ENCODE assay signal across 19 mouse cellular contexts in the genomic region with DNA sequence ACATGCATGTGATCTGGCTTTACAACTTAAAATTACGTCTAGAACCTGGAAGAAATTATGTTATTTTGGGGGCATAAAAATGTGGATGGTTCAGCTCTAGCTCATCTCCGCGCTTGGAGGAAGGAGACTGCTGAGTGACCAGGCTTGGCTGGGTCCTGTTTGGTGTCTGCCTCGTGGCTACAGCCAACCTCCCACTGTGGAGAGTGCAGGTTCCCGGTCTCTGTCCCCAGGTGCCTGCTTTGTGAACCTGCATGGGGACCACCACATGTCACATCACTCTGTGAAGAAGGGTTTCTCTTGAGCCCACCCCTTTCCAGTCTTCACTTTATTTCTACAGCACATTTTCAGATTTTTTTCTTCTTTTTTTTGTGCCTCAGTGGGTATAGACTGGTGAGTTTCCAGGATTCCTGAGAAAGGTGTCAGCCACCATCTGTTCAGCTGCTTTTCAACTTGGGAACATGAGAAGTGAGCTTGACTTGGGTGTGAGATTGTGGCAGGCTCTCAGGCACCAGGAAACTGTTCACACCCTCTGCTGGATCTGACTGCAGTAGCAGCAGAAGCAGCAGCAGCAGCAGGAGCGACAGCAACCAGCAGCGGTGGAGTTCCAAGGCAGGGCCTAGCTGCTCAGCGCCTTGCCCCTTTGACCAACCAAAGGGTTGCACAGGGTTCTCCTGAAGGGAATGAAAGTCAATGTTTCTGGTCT.
DNase-seq lines count a peak whose midpoint lies in the region; ATAC-seq lines count a peak whose summit lies in the region.
"Had no signal": no experiment of that assay in that cellular context is flagged by ENCODE, and none has a peak within 500 bp of the region (broad histone marks: within the 10 kb centered on the region; RNA-seq: fewer than 3 reads in every experiment).

No protein-coding gene starts in this region.

- no peak overlapping the region for H3K4me3 ChIP-seq in midbrain, embryonic 11.5 days (ENCODE audit: low read depth, low read length)
- no peak overlapping the region for H3K4me3 ChIP-seq in midbrain, embryonic 10.5 days
- no peak overlapping the region for H3K4me3 ChIP-seq in forebrain, embryonic 16.5 days (replicated peaks; ENCODE audit: low read length)
- H3K4me3 ChIP-seq in limb, embryonic 12.5 days (replicated peaks) = no peak overlapping the region
- H3K4me3 ChIP-seq in hindbrain, embryonic 16.5 days (ENCODE audit: low read length) = no peak overlapping the region
- H3K4me3 ChIP-seq: embryonic facial prominence, embryonic 10.5 days; heart, embryonic 12.5 days; hindbrain, embryonic 13.5 days; liver, embryonic 12.5 days had no signal

- H3K27me3 ChIP-seq in midbrain, embryonic 11.5 days (ENCODE audit: control insufficient read depth, insufficient read depth, low read length) = no peaks in the 10 kb centered on the region
- H3K27me3 ChIP-seq in midbrain, embryonic 10.5 days (ENCODE audit: low read depth, poor library complexity, severe bottlenecking) = no peaks in the 10 kb centered on the region
- H3K27me3 ChIP-seq in forebrain, embryonic 16.5 days (replicated peaks; ENCODE audit: control insufficient read depth, insufficient read depth, low read length) = no peaks in the 10 kb centered on the region
- H3K27me3 ChIP-seq in limb, embryonic 12.5 days = no peaks in the 10 kb centered on the region
- H3K27me3 ChIP-seq in hindbrain, embryonic 16.5 days (replicated peaks; ENCODE audit: control insufficient read depth, insufficient read depth, low read length) = no peaks in the 10 kb centered on the region
- H3K27me3 ChIP-seq: heart, embryonic 12.5 days; hindbrain, embryonic 13.5 days; liver, embryonic 12.5 days had no signal

- no peak overlapping the region for H3K27ac ChIP-seq in midbrain, embryonic 11.5 days (ENCODE audit: low read depth, low read length)
- no peak overlapping the region for H3K27ac ChIP-seq in midbrain, embryonic 10.5 days (replicated peaks)
- H3K27ac ChIP-seq in forebrain, embryonic 16.5 days (ENCODE audit: low read length) = no peak overlapping the region
- H3K27ac ChIP-seq in limb, embryonic 12.5 days = 0 out of 2 replicates have a peak overlapping the region, but pooled peaks have one; percentile 29
- no peak overlapping the region for H3K27ac ChIP-seq in hindbrain, embryonic 16.5 days (ENCODE audit: low read depth, low read length)
- H3K27ac ChIP-seq: embryonic facial prominence, embryonic 10.5 days; hindbrain, embryonic 13.5 days; liver, embryonic 12.5 days had no signal

- intact Hi-C loops in heart, postnatal 36 days (cut with DNase I) = no loop called here

- no peaks in the 10 kb centered on the region for H3K4me1 ChIP-seq in midbrain, embryonic 11.5 days (ENCODE audit: control insufficient read depth, insufficient read depth, low read length)
- no peaks in the 10 kb centered on the region for H3K4me1 ChIP-seq in midbrain, embryonic 10.5 days
- peaks cover 9% of the 10 kb centered on the region; the same call in 1 of the 2 replicates for H3K4me1 ChIP-seq in forebrain, embryonic 16.5 days (replicated peaks; ENCODE audit: control insufficient read depth, insufficient read depth, low read length)
- peaks cover 44% of the 10 kb centered on the region for H3K4me1 ChIP-seq in limb, embryonic 12.5 days (replicated peaks)
- H3K4me1 ChIP-seq in hindbrain, embryonic 16.5 days (ENCODE audit: control insufficient read depth, insufficient read depth, low read depth, low read length) = no peaks in the 10 kb centered on the region
- H3K4me1 ChIP-seq: hindbrain, embryonic 13.5 days; liver, embryonic 12.5 days had no signal

- DNase-seq in heart, adult 11 months = peak; percentile 30
- no peak for DNase-seq in heart, postnatal 36 days
- DNase-seq in midbrain, embryonic 11.5 days (ENCODE audit: low spot score, missing footprints) = peak; percentile 21
- no peak for DNase-seq in midbrain, embryonic 10.5 days (ENCODE audit: low spot score)
- DNase-seq: cerebellum, adult 8-10 months; heart, postnatal 14 days; kidney, adult 9 months; kidney, postnatal 25 days; lung, adult 2 months; lung, postnatal 36 days; spleen, adult 18-20 months; thymus, adult 2 months had no signal

- H3K36me3 ChIP-seq in midbrain, embryonic 11.5 days (ENCODE audit: control insufficient read depth, insufficient read depth, low read length) = no peaks in the 10 kb centered on the region
- no peaks in the 10 kb centered on the region for H3K36me3 ChIP-seq in midbrain, embryonic 10.5 days
- no peaks in the 10 kb centered on the region for H3K36me3 ChIP-seq in forebrain, embryonic 16.5 days (ENCODE audit: control insufficient read depth, insufficient read depth)
- H3K36me3 ChIP-seq in limb, embryonic 12.5 days = no peaks in the 10 kb centered on the region
- H3K36me3 ChIP-seq in hindbrain, embryonic 16.5 days (ENCODE audit: control insufficient read depth, insufficient read depth, low read length) = no peaks in the 10 kb centered on the region
- H3K36me3 ChIP-seq: embryonic facial prominence, embryonic 10.5 days; heart, embryonic 12.5 days; hindbrain, embryonic 13.5 days; liver, embryonic 12.5 days had no signal

- WGBS in midbrain, embryonic 11.5 days = 63% methylated on average over 8 of the region's 8 CpGs
- 64% methylated on average over 8 of the region's 8 CpGs for WGBS in midbrain, embryonic 10.5 days
- 59% methylated on average over 8 of the region's 8 CpGs for WGBS in forebrain, embryonic 16.5 days
- 37% methylated on average over 8 of the region's 8 CpGs for WGBS in limb, embryonic 12.5 days
- WGBS in hindbrain, embryonic 16.5 days = 73% methylated on average over 8 of the region's 8 CpGs

- no peak overlapping the region for H3K9ac ChIP-seq in midbrain, embryonic 11.5 days (ENCODE audit: low read length)
- H3K9ac ChIP-seq in forebrain, embryonic 16.5 days (replicated peaks; ENCODE audit: low read depth, low read length) = no peak overlapping the region
- no peak overlapping the region for H3K9ac ChIP-seq in limb, embryonic 12.5 days (replicated peaks)
- no peak overlapping the region for H3K9ac ChIP-seq in hindbrain, embryonic 16.5 days (ENCODE audit: low read depth, low read length)
- H3K9ac ChIP-seq: heart, embryonic 12.5 days; hindbrain, embryonic 13.5 days; liver, embryonic 12.5 days had no signal

- H3K9me3 ChIP-seq in midbrain, embryonic 11.5 days (ENCODE audit: control insufficient read depth, low read length) = no peaks in the 10 kb centered on the region
- H3K9me3 ChIP-seq in midbrain, embryonic 10.5 days (replicated peaks) = no peaks in the 10 kb centered on the region
- no peaks in the 10 kb centered on the region for H3K9me3 ChIP-seq in forebrain, embryonic 16.5 days (ENCODE audit: control insufficient read depth, low read length)
- no peaks in the 10 kb centered on the region for H3K9me3 ChIP-seq in limb, embryonic 12.5 days
- no peaks in the 10 kb centered on the region for H3K9me3 ChIP-seq in hindbrain, embryonic 16.5 days (ENCODE audit: control insufficient read depth, low read length)
- H3K9me3 ChIP-seq: embryonic facial prominence, embryonic 10.5 days; heart, embryonic 12.5 days; hindbrain, embryonic 13.5 days; liver, embryonic 12.5 days had no signal

- no peak for ATAC-seq in midbrain, embryonic 11.5 days (ENCODE audit: low FRiP score)
- peak; percentile 63 for ATAC-seq in forebrain, embryonic 16.5 days
- no peak for ATAC-seq in limb, embryonic 12.5 days (ENCODE audit: insufficient number of reproducible peaks, insufficient read depth, low FRiP score, low TSS enrichment, low read depth)
- no peak for ATAC-seq in hindbrain, embryonic 16.5 days
- ATAC-seq: liver, embryonic 12.5 days had no signal

- no peak overlapping the region for H3K4me2 ChIP-seq in midbrain, embryonic 11.5 days
- H3K4me2 ChIP-seq in forebrain, embryonic 16.5 days (ENCODE audit: low read length) = no peak overlapping the region
- no peak overlapping the region for H3K4me2 ChIP-seq in limb, embryonic 12.5 days
- no peak overlapping the region for H3K4me2 ChIP-seq in hindbrain, embryonic 16.5 days (ENCODE audit: low read length)
- H3K4me2 ChIP-seq: heart, embryonic 12.5 days; hindbrain, embryonic 13.5 days; liver, embryonic 12.5 days had no signal

Comparison
In these comparisons a context has a peak if more than half of its experiments do, and no peak if none do; other contexts are left out.
1. DNase-seq: peak in heart, adult 11 months (single experiment) and midbrain, embryonic 11.5 days (single experiment); none in heart, postnatal 36 days (0 of 2) and midbrain, embryonic 10.5 days (single experiment).